Mouse (Mus musculus) cerebellum, adult 2 months (tissue): ENCODE measurements around the gene Rcl1.
A peak's percentile ranks its signal among the peaks of the same experiment; 100 is the strongest.

Source experiments
- CTCF ChIP-seq: fragments of 200-500 bp; IDR thresholded peaks from 2 replicates; pipeline ENCODE4 v1.5.1; 2011; ENCODE audit warnings: low read depth, mild to moderate bottlenecking, control low read depth, low read length, moderate library complexity, borderline replicate concordance; ENCODE audit not compliant: insufficient read depth
- POLR2A ChIP-seq: fragments of 200-500 bp; IDR thresholded peaks from 2 replicates; pipeline ENCODE4 v1.6.1; 2011; ENCODE audit warnings: low read length, control low read depth, borderline replicate concordance; ENCODE audit not compliant: insufficient read depth

GRCm38 (mm10) chr19:29066981-29067471 is 34.1 kb upstream of the Rcl1 start:
- TF ChIP-seq CTCF, result no peak
- peak; percentile 10; the same call in 1 of the 2 replicates for TF ChIP-seq POLR2A
